Mouse (Mus musculus): ENCODE results near the gene Ssr2.

Ssr2 gene

DNA sequence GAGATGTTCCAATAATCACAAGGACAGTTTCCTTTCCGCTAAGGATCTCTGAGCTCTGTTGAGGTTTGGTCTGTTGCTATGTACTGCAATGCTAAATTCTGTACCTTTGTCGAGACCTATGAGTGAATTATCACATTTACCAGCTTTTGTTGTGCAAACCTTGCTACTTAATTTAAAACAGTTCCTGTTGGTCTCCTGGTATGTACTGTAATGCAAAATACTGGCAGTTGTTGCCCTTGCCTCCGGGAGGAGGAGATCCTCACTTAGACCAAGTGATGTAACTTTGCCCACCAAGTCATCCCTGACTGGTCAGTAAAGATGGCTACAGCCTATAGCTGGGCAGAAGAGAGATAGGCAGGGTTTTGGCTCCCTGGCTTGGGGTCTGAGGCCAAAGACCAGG lies at the start of gene Ssr2:
Gene Ssr2 (plus strand): TSS at position 337 of the 400 bp plus-strand sequence.
- no peak for DNase-seq (ENCODE audit: low spot score in 2 of 2)

DNA sequence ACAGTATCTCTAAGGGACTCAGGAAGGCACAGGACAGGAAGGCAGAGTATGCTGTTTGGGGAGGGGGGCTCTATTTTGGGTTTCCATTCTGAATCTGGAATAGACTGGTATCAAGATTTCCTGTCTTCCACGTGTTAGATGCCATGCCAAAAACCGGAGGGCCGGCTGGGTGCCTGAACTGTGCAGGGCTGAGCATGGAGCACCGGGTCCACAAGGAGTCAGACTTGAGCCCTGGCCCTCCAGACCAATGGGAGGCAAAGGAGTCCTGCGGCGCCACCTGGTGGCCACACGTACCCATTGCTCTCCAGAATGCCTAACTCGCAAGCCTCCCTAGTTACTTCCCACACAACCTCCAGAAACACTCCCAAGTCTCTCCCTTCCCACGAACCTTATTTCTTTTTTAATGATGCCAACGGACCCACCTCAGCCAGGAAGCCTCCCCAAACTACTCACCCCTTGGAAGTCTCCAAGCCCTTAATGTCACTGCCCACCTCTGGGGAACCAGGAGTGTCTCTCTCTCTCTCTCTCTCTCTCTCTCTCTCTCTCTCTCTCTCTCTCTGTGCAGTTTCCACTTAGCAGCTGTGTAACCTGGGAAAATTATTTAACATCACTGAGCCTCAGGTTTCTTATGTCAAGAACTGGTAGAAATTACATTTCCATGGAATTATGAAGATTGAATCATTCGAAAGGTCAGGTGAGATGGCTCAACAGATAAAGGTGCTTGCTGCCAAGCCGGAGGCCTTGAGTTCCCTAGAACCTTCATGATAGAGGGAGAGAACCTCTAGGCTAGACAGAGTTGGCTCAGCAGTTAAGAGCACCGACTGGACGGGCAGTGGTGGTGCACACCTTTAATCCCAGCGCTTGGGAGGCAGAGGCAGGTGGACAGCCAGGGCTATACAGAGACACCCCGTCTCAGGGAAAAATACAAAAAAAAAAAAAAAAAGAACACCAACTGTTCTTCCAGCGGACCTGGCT lies 49.2 kb upstream of the Ssr2 start:
- DNase-seq (ENCODE audit: low spot score in 2 of 2) = peak; percentile 62 to 73

DNA sequence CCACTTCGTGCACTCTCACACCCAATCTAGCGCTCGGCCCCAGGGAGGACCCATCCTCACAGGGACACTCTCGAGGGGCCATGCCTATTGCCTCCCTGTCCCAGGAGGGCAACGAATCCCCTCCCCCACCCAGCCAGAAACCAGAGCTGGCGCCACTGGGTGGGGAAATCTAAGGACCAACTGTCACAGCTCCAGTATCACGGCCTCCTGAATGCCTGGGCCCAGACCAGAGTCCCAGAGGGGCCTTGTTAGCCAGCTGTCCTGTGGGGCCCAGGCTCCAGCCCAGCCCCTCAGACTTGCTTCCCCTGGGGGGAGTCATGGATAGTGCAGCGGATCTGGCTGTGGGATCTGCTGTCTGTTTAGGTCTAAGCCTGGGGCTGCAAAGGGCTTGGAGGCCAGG lies 48.1 kb upstream of the Ssr2 start:
- DNase-seq (ENCODE audit: low spot score in 2 of 2) = no peak

DNA sequence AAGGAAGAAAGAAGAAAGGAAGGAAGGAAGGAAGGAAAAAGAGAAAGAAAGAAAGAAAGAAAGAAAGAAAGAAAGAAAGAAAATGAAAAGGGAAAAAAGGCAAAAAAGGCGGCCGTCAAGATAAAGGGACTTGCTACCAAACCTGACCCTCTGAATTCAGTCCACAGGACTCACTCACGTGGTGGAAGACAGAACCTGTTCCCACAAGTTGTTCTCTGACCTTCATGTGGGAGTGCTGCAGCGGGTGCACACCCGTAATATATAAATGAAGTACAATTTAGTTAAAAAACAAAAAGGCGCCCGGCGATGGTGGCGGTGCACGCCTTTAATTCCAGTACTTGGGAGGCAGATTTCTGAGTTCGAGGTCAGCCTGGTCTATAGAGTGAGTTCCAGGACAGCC lies 47.0 kb upstream of the Ssr2 start:
- DNase-seq (ENCODE audit: low spot score in 2 of 2) = no peak

DNA sequence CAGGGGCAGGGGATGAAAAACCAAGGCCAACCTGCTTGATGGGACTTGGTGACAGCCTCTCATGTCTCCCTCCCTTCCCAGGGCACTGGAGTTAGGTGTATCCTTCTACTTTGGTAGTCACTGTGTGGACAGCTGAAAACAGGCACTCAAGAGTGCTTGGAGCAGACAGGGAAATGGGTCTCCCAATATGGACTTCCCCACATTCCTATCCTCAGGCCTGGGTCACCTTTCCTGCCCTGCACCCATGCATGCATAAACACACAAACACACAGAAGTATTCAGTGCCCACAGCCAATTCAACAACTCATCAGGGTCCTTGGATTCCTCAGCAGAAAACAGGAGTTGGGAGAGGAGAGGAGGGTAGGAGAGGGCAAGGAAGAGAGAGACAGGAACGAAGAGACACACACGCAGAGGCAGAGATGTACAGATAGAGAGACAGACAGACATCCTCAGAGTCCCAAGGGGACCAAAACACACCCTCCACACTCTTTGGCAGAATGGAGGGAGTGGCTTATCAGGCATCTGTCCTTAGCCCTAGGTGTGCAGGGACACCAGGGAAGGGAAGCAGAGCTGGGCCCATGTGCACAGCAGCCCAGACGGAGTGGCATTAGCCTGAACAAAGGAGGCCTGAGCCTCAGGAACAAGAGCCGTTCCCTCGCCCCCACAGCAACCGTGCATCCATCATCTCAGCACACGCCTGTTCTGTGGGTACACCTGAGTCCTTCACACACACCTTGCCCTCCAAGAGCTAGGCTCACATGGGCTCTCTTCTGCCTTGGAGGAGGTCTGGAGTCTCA lies 46.3 kb upstream of the Ssr2 start:
- no peak for DNase-seq (ENCODE audit: low spot score in 2 of 2)

DNA sequence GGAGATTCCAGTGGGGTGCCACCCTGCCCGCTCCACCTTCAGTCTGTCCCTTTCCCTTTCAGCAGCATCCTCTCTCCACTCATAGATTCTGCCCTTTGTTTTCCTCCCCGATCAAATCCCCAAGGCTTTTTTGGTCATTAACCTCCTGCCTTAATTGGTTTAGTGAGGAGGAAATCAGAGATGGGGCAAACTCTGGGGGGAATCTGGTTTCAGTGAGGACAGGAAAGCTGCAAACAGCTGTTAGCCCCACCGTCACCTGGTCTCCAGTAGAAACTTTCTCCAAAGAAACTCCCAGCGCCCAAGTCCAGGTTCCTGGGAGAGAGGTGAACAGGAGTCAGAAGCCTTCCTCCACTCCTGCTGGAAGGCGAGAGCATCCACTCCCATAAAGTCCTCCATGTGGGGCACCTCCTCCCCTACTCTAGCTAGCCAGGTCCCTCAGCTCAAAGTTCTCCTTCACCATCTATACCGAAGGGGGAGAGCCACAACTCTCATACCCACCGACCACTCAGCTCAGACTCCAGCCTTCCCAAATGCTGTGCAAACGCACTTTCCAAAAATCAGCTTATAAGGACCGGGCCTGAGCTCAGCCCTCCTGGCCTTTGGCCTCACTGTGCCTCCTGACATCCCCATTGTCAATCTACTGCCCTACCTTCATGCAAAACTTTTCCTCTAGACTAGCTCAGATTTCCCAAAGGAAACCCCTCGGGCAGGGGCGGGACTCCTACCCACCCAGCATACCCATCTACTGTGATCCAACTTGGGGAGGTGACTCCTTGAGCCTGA lies 45.4 kb upstream of the Ssr2 start:
- no peak for DNase-seq (ENCODE audit: low spot score in 2 of 2)

DNA sequence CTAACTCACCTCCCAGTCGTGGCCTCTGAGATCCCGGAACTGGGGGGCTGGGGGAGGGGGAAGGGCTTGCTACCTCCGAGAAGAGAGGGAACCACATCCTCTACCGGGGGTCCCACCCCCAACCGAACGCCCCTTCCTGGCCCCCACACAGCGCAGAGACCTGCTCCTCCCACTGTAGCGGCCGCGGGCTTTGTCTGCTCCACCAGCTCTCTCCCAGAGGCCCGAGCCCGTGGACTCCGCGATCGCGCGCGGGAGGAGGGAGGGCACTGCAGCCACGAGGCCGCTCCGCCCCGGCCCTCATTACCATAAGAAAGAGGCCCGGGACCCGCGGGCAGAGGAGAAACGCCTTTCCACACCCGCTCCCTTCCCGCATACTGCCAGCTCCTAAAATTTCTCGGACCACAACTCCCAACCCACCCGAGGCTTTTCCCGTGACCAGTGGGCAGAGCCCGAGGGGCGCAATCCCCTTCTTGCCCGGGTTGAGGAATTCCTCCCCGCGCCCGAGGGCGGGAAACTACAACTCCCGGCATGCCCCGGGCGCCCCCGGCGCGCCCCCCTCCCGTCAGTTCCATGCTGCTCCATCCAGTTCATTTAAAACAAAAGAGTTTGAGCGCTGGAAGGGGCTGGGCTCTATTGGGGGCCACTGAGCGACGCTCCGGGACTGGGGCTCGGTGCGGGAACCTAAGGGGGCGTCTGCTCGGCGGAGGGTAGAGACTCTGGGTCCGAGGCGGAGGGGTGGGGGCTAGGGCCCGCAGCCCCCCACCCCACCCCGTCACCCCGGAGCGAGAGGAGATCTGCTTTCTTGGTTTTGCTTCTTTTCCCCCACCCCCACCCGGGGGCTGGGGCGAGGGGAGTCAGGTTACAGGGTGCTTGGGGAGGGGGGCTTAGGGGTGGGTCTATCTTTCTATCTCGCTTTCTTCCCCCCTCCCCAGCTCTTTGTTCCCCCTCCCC lies 44.1 kb upstream of the Ssr2 start:
- peak; percentile 73 to 76 for DNase-seq (ENCODE audit: low spot score in 2 of 2)

DNA sequence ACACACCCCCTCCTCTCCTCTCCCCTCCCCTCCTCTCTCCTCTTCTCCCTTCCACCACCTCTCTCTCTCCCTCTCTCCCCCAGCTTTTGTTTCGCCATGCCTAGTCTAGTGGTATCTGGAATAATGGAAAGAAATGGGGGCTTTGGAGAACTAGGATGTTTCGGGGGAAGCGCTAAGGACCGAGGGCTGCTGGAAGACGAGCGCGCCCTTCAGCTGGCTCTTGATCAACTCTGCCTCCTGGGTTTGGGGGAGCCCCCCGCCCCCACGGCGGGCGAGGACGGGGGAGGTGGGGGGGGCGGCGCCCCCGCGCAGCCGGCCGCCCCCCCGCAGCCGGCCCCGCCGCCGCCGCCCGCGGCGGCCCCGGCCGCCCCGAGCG lies 43.4 kb upstream of the Ssr2 start, which contains the start of gene Mex3a:
Gene Mex3a (plus strand): TSS at position 97 of the 376 bp plus-strand sequence.
- DNase-seq (ENCODE audit: low spot score in 2 of 2) = no peak

DNA sequence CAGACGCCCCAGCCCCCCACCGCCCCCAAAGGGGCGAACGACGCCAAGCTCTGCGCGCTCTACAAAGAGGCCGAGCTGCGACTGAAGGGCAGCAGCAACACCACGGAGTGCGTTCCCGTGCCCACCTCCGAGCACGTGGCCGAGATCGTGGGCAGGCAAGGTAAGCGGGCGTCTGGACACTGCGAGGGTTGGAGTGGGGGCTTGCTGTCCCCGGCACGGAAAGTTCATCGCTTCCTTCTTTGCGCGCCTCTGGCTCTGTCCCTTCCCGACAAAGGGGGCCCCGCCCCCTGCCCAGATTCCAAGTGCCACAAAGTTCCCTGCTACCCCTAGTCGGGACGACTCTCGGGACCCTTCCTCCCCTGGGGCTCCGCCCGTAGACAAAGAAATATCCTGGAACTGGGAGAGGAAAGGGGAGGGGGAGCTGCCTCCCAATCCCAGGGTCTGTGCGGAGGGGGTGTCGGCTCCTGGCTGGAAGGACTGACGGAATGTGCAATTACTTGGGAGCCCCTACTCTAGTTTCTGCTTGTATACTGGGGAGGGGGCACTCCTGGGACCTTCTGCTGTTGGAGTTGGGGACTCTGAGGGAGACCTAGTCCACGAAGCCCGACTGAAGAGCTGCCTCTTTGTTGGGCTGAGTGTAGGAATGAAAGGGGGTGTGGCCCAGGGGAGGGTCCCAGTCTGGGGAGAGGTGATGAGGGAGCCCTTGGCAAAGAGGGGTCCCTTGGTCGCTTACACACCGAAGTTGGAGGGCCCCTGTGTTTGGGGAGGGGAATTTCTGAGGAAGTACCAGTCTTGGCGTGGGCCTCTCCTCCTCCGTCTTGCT lies 42.8 kb upstream of the Ssr2 start:
- no peak for DNase-seq (ENCODE audit: low spot score in 2 of 2)

DNA sequence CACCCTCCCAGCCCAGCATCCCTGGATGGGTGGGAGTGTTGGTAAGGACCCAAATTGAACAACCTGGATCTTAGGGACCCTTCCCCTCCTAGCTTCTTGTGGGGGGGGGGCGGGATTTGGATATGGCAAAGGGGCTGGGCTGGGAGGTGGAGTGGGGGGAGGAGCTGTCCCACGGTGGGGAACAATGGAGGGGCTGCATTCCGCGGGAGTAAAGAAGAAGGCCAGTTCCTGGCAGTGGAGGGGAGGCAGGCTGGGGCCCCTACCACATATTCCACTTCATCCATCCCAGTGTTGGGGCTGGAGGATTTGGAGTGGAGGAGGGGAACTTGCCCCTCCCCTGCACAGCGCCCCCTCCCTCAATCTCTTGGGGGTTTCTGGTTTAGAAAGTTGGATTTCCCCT lies 42.0 kb upstream of the Ssr2 start:
- no peak for DNase-seq (ENCODE audit: low spot score in 2 of 2)

DNA sequence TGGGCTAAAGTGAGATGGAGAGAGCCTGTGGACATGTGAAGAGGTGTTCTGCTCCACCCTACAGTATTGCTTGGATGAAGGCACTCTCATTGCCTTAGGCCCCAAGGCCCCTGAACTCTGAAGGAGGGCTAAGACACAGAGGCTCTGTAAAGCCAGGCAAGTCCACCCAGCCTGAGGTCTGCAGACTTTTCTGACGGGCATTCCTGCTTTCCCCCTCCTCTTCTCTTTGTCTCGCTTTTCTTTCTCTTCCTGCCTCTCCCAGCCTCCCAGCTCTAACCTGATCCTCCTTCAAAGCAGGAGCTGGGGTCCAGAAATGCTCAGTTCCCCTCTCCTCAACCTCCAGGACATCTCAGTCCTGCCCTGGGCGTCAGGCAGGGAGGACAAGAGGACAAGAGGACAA lies 40.7 kb upstream of the Ssr2 start:
- no peak for DNase-seq (ENCODE audit: low spot score in 2 of 2)

DNA sequence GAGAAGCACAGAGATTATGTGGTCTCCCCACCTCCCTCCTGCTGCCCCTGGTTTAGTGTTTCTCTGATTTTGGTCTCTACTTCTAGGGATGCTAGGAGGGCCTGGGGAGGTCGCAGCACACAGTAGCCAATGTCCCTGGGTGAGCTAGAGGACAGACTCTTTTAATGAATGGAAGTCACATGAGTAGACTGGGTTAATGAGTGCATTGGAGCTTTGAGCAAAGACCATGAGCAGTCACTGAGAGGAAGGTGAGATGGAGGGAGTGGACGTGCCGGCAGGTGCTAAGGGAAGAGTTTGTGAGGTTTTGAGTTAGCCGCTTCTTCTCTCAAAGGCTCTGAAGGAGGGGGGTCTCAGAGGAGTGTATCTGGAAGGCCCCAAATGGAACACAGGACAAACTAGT lies 40.1 kb upstream of the Ssr2 start:
- DNase-seq (ENCODE audit: low spot score in 2 of 2) = no peak

DNA sequence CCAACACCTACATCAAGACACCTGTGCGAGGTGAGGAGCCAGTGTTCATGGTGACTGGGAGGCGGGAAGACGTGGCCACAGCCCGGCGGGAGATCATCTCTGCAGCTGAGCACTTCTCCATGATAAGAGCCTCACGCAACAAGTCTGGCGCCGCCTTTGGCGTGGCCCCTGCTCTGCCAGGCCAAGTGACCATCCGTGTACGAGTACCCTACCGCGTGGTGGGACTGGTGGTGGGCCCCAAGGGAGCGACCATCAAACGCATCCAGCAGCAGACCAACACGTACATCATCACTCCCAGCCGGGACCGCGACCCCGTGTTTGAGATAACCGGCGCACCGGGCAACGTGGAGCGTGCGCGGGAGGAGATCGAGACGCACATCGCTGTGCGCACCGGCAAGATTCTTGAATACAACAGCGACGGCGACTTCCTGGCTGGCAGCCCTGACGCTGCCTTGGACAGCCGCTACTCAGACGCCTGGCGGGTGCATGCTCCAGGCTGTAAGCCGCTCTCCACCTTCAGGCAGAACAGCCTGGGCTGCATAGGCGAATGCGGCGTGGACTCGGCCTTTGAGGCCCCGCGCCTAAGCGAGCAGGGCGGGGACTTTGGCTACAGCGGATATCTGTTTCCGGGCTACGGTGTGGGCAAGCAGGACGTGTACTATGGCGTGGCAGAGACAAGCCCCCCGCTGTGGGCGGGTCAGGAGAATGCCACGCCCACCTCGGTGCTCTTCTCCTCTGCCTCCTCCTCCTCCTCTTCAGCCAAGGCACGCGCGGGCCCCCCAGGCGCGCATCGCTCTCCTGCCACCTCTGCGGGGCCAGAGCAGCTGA lies 39.4 kb upstream of the Ssr2 start:
- peak; percentile 60 to 68 for DNase-seq (ENCODE audit: low spot score in 2 of 2)

DNA sequence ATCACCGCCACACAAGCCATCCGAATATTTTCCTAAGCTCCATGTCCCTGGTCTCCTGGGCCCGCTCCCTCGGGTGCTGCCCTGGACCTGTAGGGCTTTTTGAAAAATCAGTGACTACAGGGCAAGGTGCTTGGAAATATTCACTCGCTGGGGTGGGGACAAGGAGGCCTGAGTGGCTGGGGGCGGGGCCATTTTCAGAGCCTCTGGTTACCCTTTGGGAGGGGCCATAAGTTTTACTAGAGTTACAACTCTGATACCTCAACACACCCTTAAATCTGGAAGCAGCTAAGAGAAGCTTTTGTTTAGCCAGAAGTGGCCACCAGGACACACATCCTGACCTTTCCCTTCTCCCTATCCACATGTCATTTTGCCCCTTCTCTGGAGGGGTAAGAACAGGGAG lies 38.5 kb upstream of the Ssr2 start:
- no peak for DNase-seq (ENCODE audit: low spot score in 2 of 2)

DNA sequence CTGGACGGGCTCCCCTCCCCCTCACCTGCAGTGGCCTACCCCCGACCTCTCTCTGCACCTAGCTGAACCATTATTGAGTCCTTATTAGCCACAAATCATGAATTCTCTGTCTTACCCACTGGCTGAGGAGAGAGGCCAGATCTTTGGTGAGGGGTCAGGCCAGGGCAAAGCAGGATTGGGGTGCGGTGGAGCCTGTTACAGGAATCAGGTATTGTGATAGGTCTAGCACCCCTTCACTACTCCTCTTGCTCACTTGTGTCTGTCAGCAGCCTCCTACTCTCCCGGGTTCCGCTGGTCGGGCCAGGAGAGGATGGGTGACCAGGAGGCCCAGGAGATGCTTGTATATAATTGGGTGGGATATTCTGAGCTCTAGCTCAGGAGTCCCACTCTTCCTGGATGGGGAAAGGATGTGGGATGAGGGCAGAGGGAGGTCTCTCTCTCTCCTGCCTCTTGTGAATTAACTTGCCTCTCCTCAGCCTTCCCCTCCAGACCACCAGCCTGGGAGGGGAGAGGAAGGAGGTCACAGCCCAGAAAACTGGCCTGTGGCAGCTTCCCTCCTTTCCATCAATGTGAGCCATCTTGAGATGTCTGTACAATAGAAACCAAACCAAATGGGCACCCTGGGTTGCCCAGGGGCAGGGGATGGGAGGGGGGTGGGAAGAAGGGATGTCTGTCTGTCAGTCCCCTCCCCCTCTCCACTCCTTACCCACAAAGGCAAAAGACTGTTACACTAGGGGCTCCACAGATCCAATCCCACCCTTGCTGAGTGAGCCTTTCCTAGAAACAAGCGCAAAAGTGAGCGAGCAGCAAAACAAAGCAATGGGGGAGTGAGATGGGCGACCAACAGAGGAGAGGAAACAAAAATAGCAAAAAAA lies 37.2 kb upstream of the Ssr2 start:
- no peak for DNase-seq (ENCODE audit: low spot score in 2 of 2)

DNA sequence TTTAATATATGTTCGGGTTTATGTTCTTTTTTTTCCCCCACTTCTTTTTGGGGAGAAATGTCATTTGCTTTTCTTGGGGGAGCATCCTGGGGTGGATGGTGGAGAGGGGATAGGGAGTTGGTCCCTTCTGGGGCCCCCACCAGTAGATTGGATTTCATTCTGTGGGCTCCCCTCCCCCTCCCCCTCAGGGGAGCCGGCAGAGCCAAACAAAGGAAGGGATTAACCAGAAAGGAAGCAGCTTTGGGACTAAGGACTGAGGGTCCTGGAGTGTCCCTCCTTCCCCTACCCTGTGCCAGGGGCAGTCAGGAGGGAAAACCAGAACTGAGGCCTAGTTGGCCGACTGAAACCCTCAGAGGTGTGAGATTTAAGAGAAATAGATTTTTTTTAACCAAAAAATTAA lies 36.3 kb upstream of the Ssr2 start:
- no peak for DNase-seq (ENCODE audit: low spot score in 2 of 2)

DNA sequence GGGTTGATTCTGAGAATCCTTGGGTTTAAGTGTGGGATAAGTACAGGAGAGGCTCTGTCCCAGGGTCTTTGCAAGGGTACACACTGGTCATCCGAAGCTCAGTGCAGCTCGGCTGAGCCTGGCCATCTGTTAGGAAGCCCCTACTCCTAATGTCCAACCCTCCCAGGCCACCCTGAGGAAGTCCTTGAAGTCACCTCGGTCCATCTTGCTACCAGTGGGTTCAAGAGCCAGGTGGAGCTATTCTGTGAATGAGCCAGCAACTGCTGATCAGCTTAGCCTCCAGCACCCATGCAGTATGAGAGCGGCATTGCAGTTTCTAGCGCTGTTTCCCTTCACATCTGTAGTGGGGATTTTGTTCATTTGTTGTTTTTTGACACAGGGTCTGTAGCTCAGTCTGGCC lies 35.6 kb upstream of the Ssr2 start:
- no peak for DNase-seq (ENCODE audit: low spot score in 2 of 2)

Data from frontal cortex, postnatal 25 days (tissue).